Mouse (Mus musculus) heart, postnatal 4 days (tissue): ENCODE results near the gene Nckipsd. TPM values are rescaled to one million over a fixed set of nuclear protein-coding genes. Genes with fewer than 3 reads are reported as not detected.

Source experiments
- DNase-seq: peaks from one replicate; pipeline ENCODE4 v3.0.0; 2021
- total RNA-seq, 2 experiments: library from RNA; stranded (reverse); gene quantifications; 2 replicates each; pipeline ENCODE4 v1.2.3; 2021

The Nckipsd gene
- total RNA-seq, 2 experiments from 2014 or later: 8.1 to 8.2 TPM

DNA sequence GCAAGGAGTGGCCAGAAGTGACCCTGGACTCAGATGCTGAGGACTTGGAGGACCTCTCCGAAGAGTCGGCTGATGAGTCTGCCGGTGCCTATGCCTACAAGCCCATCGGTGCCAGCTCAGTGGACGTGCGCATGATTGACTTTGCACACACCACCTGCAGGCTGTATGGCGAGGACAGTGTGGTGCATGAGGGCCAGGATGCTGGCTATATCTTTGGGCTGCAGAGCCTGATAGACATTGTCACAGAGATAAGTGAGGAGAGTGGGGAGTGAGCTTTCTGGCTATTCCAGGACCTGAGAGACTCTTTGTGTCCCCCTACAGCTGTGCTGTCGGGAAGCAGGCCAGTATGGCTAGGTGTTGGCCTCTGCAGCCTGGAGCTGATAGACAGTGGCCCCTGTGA is 2.4 kb upstream of the Nckipsd start:
- no peak for DNase-seq

DNA sequence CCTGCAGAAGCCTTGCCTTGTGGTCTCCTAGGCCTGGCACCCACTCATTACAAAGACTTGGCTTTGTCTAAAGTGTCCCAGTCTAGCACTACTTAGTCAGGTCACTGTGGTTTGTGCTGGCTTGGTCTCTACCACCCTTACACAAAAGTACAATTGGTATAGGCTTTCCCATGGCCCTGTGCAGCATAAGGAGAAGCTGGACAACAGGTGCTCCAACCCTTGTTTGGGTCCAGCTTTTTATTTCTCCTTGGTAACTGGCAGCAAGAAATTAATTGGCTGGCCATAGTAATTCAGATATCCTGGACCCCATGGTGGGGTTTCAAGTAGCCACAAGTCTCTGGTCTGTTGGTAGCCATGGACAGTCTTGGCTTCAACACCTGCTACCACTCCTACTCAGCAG is 1.8 kb upstream of the Nckipsd start:
- DNase-seq: no peak

DNA sequence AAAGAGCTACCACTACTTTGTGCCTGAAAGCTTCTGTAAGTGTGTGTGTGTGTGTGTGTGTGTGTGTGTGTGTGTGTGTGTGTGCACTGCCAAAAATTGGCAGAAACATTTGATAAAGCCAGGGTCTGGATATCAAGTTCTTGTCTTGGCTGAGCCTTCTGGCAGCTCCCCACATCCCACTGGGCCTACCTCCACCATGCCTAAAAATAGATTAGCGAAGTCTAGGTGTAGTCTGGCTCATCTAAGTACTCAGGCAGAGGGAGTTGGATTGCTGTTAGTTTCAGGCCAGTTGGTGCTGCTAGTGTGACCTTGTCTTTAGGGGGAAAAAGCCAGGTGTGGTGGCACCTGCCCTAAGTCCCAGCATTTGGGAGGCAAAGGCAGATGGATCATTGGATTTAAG is 1.3 kb upstream of the Nckipsd start:
- DNase-seq: peak; percentile 55

DNA sequence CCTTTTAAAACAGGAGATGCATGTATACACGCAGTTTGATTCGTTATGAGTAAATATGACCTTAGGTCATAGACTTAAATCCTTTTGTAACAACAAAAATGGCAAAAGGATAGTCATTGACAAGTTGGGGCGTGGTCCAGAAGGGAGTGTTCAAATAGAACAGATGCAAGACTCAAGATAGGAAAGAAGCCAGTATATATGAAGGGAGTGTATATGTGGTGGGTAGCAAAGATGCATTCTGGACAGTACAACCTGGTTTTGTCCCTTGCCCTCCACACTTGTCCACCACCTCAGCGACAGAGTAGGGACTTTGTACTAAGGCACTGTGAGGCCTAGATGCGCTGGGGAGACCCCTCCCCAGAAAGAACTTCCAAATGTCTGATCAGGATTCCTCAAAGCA is 494 bp upstream of the Nckipsd start:
- DNase-seq: no peak

DNA sequence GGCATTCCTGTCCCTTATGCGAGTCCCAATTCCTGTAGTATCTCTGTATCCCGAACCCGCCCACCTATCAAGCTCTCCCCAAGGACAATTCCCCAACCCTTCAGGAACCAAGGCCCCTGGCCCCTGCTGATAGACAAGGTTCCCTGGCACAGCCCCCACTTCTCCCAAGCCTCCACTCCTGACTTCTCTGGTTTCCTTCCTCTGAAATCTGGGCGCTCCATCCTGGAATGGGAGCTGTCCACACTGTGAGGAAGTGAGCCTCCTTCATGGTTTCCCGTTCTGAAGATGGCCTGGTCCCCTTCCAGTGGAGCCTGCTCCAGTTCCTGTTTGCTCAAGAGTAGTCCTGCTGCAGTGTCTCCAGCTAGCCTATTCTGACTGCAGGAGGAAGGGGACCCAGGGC is 1.0 kb downstream of the Nckipsd start:
- peak; percentile 47 for DNase-seq

DNA sequence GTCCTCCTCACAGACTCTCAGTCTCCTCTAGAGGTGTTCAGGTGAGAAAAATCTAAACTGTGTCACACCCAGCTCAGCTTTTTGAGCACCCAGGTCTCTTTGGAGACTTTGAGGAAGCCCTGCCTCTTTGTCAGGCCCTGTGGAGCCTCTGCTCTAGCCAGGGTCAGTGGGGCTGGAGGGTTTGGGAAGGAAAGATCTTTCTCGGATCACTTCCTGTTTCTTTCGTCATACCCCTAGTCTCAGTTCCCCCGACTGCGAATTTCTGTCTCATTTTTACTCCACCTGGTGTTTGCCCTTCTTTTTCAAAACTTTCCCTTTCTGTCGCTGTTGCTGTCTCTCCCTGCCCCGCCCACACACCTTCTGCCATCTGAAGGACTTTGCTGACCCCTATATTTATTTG is 1.6 kb downstream of the Nckipsd start:
- no peak for DNase-seq

DNA sequence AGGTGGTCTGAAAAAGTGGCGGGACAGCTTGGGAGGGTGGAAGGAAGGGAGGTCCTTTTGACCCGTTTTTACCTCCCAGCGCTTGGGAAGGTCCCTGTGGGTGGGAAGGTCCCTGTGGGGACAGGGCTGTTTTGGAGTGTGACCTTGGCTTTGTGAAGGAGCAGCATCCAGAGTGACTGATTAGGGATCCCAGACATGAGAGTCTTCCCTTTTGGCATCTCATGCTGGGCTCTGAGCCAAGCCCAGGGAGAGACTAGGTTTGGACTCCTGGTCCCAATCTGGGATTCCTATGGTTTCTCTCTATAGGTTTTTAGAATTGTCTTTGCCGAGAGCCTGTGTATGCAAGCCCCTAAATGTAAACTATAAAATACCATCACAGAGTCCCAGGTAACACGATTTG is 2.3 kb downstream of the Nckipsd start:
- no peak for DNase-seq

DNA sequence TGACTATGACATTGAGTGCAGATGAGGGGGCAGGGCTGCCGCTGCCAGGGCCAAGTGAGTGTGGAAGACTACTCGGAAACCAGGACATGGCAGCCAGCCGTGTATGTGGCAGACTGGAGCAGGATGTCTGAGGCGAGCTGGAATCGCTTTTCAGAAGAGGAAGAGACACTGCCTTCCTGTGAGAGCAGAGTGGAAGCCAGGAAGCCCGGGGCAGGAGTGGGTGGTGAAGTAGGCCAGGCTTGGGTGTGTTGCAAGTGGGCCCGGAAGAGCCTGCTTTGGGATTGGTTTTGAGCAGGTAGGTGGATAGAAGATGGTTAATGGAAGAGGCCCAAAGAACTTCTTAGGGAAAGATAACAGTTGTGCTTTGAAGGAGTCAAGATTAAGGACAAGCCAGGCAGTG is 7.4 kb downstream of the Nckipsd start:
- DNase-seq: no peak

DNA sequence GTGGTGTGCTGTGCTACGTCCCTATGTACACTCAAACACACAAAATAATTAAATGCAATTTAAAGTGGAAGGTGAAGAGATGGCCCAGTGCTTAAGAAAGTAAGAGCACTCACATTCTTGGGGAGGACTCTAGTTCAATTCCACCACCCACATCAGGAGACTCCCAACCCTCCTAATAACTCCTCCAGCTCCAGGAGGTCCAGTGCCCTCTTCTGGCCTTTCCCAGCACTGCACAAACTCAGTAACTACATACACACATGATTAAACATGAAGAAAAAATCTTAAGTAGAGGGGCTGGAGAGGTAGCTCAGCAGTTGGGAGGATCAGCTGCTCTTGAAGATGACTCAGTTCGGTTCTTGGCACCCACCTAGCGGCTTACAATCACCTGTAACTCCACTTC is 11.3 kb downstream of the Nckipsd start:
- peak; percentile 76 for DNase-seq

DNA sequence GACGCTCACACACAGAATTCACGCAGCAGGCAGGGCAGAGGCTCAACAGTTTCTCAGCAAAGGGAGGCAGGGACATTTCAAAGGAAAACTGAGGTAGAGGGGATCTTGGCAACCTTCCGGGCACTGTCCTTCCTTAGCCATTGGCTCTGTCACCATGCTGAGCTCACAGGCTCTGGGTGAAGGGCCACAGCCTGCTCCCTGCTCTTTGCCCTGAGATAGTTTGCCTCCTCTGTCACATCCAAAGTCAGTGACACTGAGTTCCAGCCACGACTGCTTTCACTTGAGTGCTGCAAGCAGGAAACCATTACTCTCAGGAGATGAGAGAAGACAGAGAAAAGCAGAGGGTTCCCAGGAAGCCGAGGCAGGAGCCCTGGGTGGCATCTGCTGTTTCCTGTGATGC is 11.9 kb downstream of the Nckipsd start:
- DNase-seq: no peak

DNA sequence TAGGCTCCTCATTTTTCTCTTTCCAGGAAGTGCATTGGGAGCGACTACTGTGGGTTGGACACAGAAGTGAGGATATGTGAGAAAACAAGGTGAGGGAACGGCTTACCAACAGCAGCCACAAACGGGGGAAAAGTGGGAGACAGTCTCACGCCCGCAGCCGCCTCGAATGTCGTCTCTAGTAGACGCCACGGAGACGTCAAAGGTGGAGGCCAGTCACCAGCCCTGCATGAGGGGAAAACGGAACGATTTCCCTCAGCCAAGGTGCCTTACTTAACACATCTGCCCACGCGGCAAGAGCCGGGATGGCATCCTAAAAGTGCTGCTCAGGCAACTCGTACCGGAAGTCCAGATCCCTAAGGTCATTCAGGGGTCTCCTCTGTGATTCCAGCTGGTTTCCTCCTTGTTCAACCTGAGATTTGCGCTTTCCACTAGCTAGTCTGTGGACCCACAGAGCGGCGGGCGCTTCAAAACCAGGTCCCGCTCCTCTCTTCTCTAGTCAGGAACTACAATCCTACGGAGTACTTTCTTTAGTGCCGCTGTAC is 16.0 kb downstream of the Nckipsd start:
- DNase-seq: no peak

DNA sequence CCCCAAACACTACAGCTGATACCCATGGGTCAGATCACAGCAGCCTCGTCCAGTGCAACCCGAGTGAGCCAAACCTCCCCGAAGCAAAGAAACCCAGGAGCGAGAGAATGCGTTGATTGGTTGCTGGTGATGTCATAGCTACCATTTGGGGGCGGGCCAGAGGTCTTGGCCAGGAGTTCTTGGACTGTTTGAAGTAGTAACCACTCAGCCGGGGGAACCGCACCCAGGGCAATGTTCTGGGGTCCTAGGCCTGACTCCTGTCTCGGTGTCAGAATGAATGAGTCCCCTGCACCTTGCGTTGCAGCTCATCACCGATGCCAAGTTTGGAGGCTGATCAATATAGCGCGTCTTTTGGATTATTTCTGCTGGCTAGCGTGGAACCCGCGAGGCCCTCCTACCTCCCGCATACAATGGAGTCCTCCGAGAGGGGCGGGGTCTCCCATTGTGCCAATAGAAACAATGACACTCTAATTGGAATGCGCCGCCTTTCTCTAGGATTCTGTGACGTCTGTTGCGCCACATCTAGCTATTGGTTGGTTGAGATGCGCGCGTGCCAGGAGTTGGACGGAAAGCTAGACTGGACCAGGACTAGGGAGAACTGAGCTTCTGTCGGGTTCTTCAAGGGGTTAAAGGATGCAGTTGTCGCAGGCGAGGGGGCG is 16.7 kb downstream of the Nckipsd start:
- no peak for DNase-seq

DNA sequence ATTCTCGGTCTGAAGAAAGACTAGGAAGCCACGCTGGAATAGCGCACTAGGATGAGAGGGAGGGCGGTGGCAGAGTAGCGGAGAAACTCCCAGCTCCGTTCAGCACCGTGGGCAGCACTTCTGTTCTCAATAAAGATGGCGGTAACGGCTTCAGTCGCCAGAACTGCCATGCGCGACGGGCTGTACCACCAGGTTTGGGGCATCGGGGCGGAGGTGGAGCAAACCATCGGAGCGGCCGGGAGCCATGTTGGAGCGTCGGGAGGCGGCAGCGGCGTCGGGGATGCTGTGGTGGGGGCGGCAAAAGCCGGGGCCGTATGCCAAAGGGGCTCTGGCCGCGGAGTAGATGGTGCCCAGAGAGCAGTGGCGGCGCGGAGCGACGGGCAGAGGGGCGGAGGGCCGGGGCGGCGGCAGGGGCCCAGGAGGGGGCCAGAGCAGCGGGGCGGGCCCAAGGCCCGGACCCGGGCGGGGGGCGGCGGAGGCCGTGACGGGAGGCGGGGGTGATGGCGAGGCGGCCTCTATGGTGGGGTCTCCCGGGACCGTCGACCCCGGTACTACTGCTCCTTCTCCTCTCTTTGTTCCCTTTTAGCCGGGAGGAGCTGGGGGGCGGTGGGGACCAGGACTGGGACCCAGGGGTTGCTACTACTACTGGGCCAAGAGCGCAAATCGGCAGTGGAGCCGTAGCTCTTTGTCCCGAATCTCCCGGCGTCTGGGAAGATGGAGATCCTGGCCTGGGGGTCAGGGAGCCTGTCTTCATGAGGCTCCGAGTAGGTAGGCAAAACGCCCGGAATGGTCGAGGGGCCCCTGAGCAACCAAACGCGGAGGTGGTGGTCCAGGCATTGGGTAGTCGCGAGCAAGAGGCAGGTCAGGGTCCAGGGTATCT is 17.9 kb downstream of the Nckipsd start, which contains the start of gene Celsr3:
Gene Celsr3 (plus strand): TSS at position 501 of the 880 bp plus-strand sequence.
- DNase-seq: peak; percentile 73

DNA sequence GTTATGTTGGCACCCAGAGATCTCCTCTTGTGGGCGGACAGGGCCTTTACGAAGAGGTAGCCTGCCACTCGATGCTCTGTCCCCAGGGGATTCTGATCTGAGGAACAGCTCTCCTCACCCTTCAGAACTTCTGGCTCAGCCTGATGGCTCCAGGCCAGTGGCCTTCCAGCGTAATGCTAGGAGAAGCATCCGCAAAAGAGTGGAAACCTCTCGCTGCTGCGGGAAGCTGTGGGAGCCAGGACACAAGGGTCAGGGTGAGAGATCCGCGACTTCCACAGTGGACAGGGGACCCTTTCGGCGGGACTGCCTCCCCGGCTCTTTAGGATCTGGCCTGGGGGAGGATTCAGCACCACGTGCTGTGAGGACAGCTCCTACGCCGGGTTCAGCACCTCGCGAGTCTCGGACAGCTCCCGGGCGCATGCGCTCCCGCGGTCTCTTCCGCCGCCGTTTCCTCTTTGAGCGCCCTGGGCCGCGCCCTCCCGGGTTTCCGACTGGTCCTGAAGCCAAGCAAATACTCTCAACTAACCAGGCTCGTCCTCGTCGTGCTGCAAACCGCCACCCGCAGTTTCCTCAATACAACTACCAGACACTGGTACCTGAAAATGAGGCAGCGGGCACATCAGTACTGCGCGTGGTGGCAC is 18.7 kb downstream of the Nckipsd start:
- DNase-seq: peak; percentile 85

DNA sequence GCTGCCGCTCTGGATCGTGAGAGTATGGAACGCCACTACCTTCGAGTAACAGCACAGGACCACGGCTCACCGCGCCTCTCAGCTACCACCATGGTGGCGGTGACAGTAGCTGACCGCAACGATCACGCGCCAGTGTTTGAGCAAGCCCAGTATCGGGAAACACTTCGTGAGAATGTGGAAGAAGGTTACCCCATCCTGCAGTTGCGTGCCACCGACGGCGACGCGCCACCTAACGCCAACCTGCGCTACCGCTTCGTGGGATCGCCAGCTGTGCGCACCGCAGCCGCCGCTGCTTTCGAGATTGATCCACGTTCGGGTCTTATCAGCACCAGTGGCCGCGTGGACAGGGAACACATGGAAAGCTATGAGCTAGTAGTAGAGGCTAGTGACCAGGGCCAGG is 19.3 kb downstream of the Nckipsd start:
- no peak for DNase-seq

DNA sequence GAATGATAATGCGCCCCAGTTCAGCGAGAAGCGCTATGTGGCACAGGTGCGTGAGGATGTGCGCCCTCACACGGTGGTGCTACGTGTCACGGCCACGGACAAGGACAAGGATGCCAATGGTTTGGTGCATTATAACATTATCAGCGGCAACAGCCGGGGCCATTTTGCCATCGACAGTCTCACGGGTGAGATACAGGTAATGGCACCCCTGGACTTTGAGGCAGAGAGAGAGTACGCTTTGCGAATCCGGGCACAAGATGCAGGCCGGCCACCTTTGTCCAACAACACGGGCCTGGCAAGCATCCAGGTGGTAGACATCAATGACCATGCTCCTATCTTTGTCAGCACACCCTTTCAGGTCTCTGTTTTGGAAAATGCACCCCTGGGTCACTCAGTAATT is 19.7 kb downstream of the Nckipsd start:
- DNase-seq: no peak

DNA sequence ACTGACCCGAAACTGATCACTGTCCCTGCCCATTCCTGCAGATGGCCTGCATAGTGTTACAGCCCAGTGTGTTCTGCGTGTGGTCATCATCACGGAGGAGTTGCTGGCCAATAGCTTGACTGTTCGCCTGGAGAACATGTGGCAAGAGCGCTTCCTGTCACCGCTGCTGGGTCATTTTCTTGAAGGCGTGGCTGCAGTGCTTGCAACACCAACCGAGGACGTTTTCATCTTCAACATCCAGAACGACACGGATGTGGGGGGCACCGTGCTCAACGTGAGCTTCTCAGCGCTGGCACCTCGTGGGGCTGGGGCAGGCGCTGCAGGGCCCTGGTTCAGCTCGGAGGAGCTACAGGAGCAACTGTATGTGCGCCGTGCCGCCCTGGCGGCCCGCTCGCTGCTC is 23.5 kb downstream of the Nckipsd start:
- DNase-seq: no peak

DNA sequence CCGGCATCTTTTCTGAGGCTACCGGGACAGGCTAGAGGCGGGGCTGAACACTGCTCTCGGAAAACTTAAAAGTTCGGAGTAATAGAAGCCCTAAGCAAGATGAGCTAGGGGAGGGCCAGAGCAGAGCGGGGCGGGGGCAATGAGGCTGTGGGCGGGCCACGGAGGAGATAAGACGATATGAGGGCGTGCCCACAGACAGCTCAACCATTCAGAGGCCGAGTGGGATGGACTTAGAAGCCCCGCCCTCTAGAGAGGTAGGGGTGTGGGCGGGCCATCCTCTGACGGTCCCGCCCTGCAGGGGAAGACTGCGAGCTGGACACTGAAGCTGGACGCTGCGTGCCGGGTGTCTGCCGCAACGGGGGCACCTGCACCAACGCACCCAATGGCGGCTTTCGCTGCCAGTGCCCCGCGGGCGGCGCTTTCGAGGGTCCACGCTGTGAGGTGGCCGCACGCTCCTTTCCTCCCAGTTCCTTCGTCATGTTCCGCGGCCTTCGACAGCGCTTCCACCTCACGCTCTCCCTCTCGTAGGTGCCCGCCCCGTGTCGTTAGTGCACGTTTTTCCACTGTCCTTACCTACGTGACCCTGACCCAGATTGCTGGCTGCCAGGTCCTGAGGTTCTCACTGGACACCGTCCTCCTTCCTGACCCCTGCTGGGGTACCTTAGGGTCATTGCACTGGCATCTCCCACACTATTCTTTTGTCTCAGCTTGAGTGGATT is 24.4 kb downstream of the Nckipsd start:
- peak; percentile 88 for DNase-seq

DNA sequence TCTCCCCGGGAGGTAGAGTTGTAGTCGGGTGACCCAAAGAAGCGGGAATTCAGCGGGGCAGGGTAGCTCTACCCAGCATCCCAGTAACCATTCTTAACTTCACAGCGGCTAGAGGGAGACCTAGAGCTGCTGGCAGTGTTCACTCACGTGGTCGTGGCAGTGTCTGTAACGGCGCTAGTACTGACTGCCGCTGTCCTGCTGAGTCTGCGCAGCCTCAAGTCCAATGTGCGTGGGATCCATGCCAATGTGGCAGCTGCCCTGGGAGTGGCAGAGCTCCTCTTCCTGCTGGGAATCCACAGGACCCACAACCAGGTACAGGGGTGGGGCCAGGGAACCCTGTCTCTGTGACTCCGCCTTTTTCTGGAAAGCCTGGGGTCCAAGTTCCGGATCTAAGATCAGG is 34.8 kb downstream of the Nckipsd start:
- peak; percentile 78 for DNase-seq

DNA sequence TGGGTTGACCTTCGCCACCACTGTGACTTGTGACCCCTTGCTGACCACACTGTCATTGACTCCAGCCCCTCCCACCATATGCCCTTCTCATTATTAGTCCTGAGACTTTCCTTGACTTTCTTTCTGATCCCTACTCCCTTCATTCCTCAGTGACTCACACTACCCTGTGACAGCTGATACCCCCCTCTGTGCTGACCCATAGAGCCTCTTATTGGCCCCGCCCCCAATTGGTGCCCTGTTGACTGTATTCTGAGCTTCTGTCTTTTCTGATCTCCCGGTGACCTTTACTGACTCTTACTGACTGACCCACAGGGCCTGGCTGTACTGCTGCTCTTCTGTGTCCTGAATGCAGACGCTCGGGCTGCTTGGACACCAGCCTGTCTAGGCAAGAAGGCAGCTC is 37.2 kb downstream of the Nckipsd start:
- DNase-seq: no peak

DNA sequence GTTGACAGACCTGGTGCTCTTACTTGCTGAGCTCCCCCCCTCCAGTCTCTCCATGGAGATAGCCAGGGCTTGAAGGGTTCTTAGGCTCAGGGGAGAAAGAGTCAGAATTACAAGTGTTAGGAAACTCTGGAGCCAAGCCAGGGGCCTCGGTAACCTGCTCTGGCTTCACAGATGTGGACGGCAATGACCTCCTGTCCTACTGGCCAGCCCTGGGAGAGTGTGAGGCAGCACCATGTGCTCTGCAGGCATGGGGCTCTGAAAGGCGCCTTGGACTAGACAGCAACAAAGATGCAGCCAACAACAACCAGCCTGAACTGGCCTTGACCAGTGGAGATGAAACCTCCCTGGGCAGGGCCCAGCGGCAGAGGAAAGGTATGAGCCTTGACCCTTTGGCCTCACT is 39.2 kb downstream of the Nckipsd start:
- no peak for DNase-seq

DNA sequence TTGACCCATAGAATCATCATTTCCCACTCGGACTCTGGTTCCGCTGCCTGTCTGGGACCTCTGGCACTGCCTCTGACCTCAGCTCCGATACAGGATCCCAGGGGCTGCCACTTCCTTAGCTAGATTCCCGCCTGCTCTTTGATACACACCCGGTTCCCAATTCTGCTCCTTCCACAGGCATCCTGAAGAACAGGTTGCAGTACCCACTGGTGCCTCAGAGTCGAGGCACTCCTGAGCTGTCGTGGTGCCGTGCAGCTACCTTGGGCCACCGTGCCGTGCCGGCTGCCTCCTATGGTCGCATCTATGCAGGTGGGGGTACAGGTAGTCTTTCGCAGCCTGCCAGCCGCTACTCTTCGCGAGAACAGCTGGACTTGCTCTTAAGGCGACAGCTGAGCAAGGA is 40.3 kb downstream of the Nckipsd start:
- DNase-seq: no peak

DNA sequence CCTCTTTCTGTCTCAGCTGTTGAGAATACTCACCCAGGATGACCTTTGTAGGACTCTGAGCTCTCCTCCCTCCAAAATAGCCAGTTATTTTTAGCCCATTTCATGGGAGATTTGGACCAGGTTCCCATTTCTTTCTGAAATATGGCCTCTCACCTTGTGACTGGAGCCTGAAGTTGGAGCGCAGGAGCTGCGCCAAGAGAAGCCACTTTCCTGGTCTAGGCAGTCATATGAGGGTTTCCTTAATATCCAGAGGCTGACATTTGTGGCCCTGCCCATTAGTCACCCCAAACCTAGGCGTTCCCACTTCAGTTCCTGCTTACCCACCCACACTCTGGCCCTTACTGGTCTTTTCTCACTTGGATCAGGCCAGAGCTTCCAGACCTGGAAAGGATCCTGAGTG is 44.8 kb downstream of the Nckipsd start, which contains the start of gene Slc26a6:
Gene Slc26a6 (plus strand): TSS at position 308 of the 400 bp plus-strand sequence.
- DNase-seq: peak; percentile 19
